Mouse (Mus musculus): ENCODE measurements around the gene Vmn1r76.

The Vmn1r76 gene

DNA sequence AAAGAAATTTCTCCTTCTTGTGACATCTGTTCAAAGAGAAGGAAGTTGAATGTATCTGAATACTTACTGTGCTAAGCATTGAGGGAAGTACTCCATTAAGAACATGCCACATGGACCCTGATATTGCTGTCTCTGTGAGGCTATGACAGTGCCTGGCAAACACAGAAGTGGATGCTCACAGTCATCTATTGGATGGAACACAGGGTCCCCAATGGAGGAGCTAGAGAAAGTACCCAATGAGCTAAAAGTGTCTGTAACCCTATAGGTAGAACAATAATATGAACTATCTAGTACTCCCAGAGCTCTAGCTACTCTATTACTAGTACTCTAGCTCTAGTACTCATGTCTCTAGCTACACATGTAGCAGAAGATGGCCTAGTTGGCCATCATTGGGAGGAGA lies at the start of gene Vmn1r76:
Vmn1r76 (minus strand) TSS at position 101 of the 400 bp plus-strand sequence.
- DNase-seq = no peak

DNA sequence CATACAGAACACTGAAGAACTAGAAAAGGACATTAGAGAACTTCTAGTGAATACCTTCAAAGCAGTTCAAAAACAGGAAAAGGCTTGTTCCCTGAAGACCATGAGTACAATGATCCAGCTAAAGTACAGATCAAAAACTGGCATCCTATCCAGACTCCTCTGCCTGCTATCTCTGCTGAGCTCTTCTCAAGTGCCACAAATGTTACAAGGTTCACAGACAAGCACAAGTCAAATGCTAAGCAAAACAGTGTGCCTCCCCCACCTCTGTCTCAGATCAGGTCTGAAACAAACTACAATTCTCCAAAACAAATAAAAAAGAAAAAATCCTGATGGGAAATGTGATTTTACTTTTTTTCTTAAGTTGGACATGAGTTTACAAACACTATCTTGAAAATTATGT lies 34.6 kb upstream of the Vmn1r76 start:
- no peak for DNase-seq

DNA sequence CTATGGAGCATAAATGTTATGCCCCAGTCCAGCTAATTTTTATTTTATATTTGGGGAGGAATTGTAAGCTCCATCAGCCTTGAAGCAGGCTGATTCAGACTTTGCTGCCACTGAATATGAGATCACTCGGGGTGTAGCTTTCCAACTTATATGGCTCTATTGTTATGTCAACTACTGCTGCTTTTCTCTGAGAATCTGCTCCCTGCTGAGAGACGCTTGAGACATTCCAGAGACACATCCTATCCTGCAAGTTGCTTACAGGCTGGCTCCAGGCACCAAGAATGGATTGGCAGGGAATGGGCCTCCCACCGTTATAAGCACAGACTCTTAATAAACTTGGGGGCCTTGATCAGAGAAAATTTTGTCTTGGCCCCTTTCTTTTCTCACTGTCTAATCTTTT lies 10.0 kb upstream of the Vmn1r76 start:
- DNase-seq = no peak

DNA sequence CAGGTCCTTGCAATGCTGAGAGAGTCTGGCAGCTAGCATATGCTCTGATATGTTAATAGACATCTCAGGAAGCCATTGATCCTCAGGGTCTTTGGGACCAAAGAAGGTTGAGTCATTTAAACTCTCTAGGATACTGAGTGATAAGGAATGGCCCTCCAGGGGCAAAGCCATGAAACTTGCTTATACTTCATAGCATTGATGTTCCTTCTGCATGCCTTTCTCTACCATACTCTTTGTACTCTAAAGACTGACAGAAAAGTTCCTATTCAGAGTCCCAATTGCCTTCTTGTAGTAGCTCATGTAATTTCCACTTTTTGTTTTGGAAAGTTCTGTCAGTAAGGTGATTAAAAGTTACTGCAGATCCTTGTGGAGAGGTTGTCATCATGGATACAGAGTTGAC lies 63.7 kb downstream of the Vmn1r76 start, which contains the start of gene Vmn1r75:
Vmn1r75 (plus strand) TSS at position 301 of the 400 bp plus-strand sequence.
- no peak for DNase-seq
